Mouse (Mus musculus) c-Kit-negative CD71-positive TER-119-positive erythroid progenitor cells, embryonic 14.5 days (primary cell): ENCODE measurements around the gene Rilpl1.
"Not testable (repeated sequence)": the region's sequence is repeated elsewhere in the genome, so short reads cannot be mapped to it uniquely, and the experiment has no call there.

Source experiments
- DNase-seq: peaks from one replicate; pipeline ENCODE4 v3.0.0-alpha.2; 2013; ENCODE audit warnings: low read depth, low spot score

The Rilpl1 gene

GRCm38 (mm10) chr5:124529697-124530096, 1.5 kb downstream of the Rilpl1 start:
- DNase-seq: no peak

GRCm38 (mm10) chr5:124529191-124529651, 2.0 kb downstream of the Rilpl1 start:
- DNase-seq: no peak

- no peak for DNase-seq
Observed at GRCm38 (mm10) chr5:124528791-124529190, 2.4 kb downstream of the Rilpl1 start.

GRCm38 (mm10) chr5:124528351-124528750, 2.8 kb downstream of the Rilpl1 start:
- no peak for DNase-seq

- no peak for DNase-seq
Observed at GRCm38 (mm10) chr5:124524943-124525342, 6.2 kb downstream of the Rilpl1 start.

- no peak for DNase-seq
Observed at GRCm38 (mm10) chr5:124523032-124523431, 8.2 kb downstream of the Rilpl1 start.

- DNase-seq: no peak
Observed at GRCm38 (mm10) chr5:124521588-124521987, 9.6 kb downstream of the Rilpl1 start.

- no peak for DNase-seq
Observed at GRCm38 (mm10) chr5:124518648-124519047, 12.5 kb downstream of the Rilpl1 start.

GRCm38 (mm10) chr5:124515789-124516188, 15.4 kb downstream of the Rilpl1 start:
- no peak for DNase-seq

GRCm38 (mm10) chr5:124510536-124511050, 20.6 kb downstream of the Rilpl1 start:
- no peak for DNase-seq

GRCm38 (mm10) chr5:124509742-124510237, 21.4 kb downstream of the Rilpl1 start:
- DNase-seq: no peak

- no peak for DNase-seq
Observed at GRCm38 (mm10) chr5:124509200-124509599, 22.0 kb downstream of the Rilpl1 start.

GRCm38 (mm10) chr5:124506731-124507359, 24.3 kb downstream of the Rilpl1 start:
- DNase-seq: no peak

- DNase-seq: no peak
Observed at GRCm38 (mm10) chr5:124505235-124505634, 26.0 kb downstream of the Rilpl1 start.

GRCm38 (mm10) chr5:124503742-124504141, 27.4 kb downstream of the Rilpl1 start:
- no peak for DNase-seq

GRCm38 (mm10) chr5:124501541-124501940, 29.6 kb downstream of the Rilpl1 start:
- DNase-seq: no peak

- no peak for DNase-seq
Observed at GRCm38 (mm10) chr5:124500573-124500972, 30.6 kb downstream of the Rilpl1 start.

- DNase-seq: not testable (repeated sequence)
Observed at GRCm38 (mm10) chr5:124500037-124500436, 31.2 kb downstream of the Rilpl1 start.

- DNase-seq: no peak
Observed at GRCm38 (mm10) chr5:124499001-124499400, 32.2 kb downstream of the Rilpl1 start.

GRCm38 (mm10) chr5:124498221-124498876, 32.8 kb downstream of the Rilpl1 start:
- DNase-seq: no peak

GRCm38 (mm10) chr5:124496614-124497514, 34.3 kb downstream of the Rilpl1 start:
- DNase-seq: no peak

GRCm38 (mm10) chr5:124495547-124495946, 35.6 kb downstream of the Rilpl1 start:
- no peak for DNase-seq
